Mouse (Mus musculus) intestine, embryonic 15.5 days (tissue): ENCODE results near the gene Stxbp3. TPM values are rescaled to one million over a fixed set of nuclear protein-coding genes. Genes with fewer than 3 reads are reported as not detected.

Experiments used
- ATAC-seq: fragments of 200-750 bp; cut with Nextera tagmentation; 2 replicates; pipeline ENCODE4 v1.8.0; 2017; ENCODE audit warnings: moderate TSS enrichment, moderate library complexity
- H3K27ac ChIP-seq: fragments of 300-500 bp; sonication (generic); 2 replicates; pipeline ENCODE4 v1.5.1; 2015; ENCODE audit warnings: mild to moderate bottlenecking, inconsistent platforms
- H3K27me3 ChIP-seq: fragments of 300-500 bp; sonication (generic); replicated peaks from 2 replicates; pipeline ENCODE4 v1.6.1; 2015; ENCODE audit warnings: inconsistent platforms
- H3K36me3 ChIP-seq: fragments of 300-500 bp; sonication (generic); 2 replicates; pipeline ENCODE4 v1.6.1; 2015; ENCODE audit warnings: inconsistent platforms
- H3K4me1 ChIP-seq: fragments of 300-500 bp; sonication (generic); replicated peaks from 2 replicates; pipeline ENCODE4 v1.6.1; 2015; ENCODE audit warnings: inconsistent platforms
- H3K4me2 ChIP-seq: fragments of 300-500 bp; sonication (generic); replicated peaks from 2 replicates; pipeline ENCODE4 v1.6.1; 2015; ENCODE audit warnings: mild to moderate bottlenecking, inconsistent platforms
- H3K4me3 ChIP-seq: fragments of 300-500 bp; sonication (generic); replicated peaks from 2 replicates; pipeline ENCODE4 v1.5.1; 2015; ENCODE audit warnings: inconsistent platforms
- H3K9ac ChIP-seq: fragments of 300-500 bp; sonication (generic); 2 replicates; pipeline ENCODE4 v1.6.1; 2015; ENCODE audit warnings: inconsistent platforms
- H3K9me3 ChIP-seq: fragments of 300-500 bp; sonication (generic); 2 replicates; pipeline ENCODE4 v1.6.1; 2016; ENCODE audit warnings: inconsistent platforms
- WGBS: fragments of 180-500 bp; shearing (Covaris S2); methylation state at CpG from one replicate; pipeline ENCODE4 v1.1.7; 2015; 5-methylcytosine and 5-hydroxymethylcytosine counted together
- polyA plus RNA-seq: library from polyadenylated mRNA; unstranded; fragments of >200 nt; fragmentation: Nextera tagmentation; extraction: Ambion mirVana; gene quantifications from 2 replicates; pipeline ENCODE4 v1.2.1, GENCODE M21; 2015

Gene Stxbp3
- polyA plus RNA-seq, 1 experiment from 2014 or later: 46.0 TPM

DNA sequence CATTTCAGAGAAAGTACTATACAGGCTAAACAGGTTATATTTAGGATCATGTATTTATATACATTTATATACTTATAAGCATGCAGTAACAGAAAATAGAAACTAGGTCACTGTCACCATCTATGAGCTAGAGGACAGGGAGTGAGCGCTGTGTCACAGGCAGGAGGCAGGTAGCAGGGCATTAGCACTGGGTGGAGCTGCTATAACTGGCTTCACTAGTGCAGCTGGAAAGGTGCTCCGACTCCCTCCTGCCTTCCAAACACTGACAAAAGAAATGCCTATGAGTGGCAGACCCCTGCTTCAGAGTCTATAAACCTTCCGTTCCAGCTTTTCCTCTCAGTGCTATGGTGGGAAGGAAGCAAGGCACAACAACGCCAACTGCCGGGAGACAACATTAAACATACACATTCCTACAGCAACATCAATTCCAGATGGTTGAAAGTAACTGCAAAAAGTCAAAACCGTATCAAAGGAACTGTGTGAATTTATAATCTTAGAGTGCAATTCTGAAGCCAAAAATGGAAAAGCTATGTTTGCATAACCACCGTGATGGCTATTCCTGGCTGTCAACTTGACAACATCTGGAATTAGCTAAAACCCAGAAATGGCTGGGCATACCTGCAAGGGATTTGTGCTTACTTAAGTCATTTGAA, 49.1 kb downstream of the Stxbp3 start:
- no peaks in the 10 kb centered on the region for H3K27me3 ChIP-seq
- H3K27ac ChIP-seq: no peak overlapping the region
- no peak for ATAC-seq
- 59% methylated on average over 7 of the region's 7 CpGs for WGBS
- no peak overlapping the region for H3K4me2 ChIP-seq
- H3K9ac ChIP-seq: no peak overlapping the region
- no peaks in the 10 kb centered on the region for H3K4me1 ChIP-seq
- 0 out of 2 replicates have a peak, but pooled peaks cover 7% of the 10 kb centered on the region for H3K36me3 ChIP-seq
- H3K4me3 ChIP-seq: no peak overlapping the region
- H3K9me3 ChIP-seq: no peaks in the 10 kb centered on the region

DNA sequence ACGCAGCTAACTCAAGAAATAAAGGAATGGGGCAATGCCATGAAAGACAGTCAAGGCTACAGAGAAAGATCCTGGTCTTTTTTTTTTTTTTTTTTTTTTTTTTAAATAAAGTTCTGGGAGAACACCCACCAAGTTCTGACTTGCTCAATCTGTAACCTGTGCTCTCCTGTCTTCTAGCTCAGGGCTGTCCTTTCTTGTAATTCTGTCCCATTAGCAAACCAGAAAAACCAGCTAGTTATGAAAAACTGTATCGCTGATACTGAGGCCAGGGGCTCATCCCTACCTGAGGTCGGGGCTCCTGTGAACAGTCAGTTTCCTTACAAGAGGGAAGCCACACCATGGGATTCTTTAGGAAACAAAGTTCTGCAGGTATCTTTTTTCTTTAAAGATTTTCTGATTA, 49.8 kb downstream of the Stxbp3 start:
- Histone ChIP-seq H3K4me3 (no peak overlapping the region), H3K9me3 (no peaks in the 10 kb centered on the region), H3K4me2 (no peak overlapping the region), H3K36me3 (0 out of 2 replicates have a peak, but pooled peaks cover 7% of the 10 kb centered on the region), H3K9ac (no peak overlapping the region), H3K27ac (no peak overlapping the region), H3K27me3 (no peaks in the 10 kb centered on the region), H3K4me1 (no peaks in the 10 kb centered on the region)
- no peak for ATAC-seq
- WGBS: 82% methylated on average over 3 of the region's 3 CpGs

DNA sequence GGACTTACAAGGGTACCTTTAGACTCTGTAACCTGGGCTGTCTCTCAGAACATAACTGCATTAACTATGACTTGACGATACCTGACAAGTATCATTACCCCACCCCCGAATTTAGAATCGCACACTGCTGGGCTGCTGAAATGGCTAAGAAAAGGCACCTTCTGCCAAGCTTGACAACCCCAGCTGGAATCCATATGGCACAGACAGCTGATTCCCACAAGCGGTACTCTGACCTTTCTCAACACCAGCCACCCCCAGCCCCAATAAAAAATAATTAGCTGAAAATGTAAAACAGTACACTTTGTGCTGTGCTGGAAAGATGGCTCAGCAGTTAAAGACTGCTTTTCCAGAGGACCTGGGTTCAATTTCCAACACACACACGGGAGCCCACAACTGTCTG, 51.0 kb downstream of the Stxbp3 start:
- no peaks in the 10 kb centered on the region for H3K4me1 ChIP-seq
- H3K9me3 ChIP-seq: no peaks in the 10 kb centered on the region
- H3K27ac ChIP-seq: no peak overlapping the region
- no peak overlapping the region for H3K9ac ChIP-seq
- H3K4me3 ChIP-seq: no peak overlapping the region
- WGBS: 87% methylated on average over 5 of the region's 5 CpGs
- no peak for ATAC-seq
- no peaks in the 10 kb centered on the region for H3K27me3 ChIP-seq
- 0 out of 2 replicates have a peak, but pooled peaks cover 7% of the 10 kb centered on the region for H3K36me3 ChIP-seq
- no peak overlapping the region for H3K4me2 ChIP-seq

DNA sequence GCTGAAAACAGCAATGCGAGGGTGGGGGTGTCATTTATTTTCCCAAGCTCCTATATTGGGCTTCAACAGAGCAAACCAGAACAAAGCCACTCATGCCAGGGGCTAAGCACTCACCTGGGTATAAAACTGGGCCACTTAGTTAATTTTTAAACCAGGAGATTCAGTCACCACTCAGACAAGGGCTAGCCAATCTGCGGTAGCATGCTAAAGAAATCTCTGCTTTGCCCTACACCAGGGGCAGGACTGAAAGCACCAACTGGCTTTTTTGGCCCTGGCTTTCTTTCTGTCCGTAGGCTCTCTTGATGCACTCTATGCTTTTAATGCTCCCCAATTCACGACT, 51.9 kb downstream of the Stxbp3 start:
- no peak overlapping the region for H3K4me3 ChIP-seq
- no peak overlapping the region for H3K9ac ChIP-seq
- 0 out of 2 replicates have a peak, but pooled peaks cover 5% of the 10 kb centered on the region for H3K36me3 ChIP-seq
- H3K9me3 ChIP-seq: no peaks in the 10 kb centered on the region
- no peaks in the 10 kb centered on the region for H3K4me1 ChIP-seq
- WGBS: 72% methylated on average over 4 of the region's 4 CpGs
- no peak overlapping the region for H3K27ac ChIP-seq
- no peaks in the 10 kb centered on the region for H3K27me3 ChIP-seq
- no peak overlapping the region for H3K4me2 ChIP-seq
- peak; percentile 76 for ATAC-seq

DNA sequence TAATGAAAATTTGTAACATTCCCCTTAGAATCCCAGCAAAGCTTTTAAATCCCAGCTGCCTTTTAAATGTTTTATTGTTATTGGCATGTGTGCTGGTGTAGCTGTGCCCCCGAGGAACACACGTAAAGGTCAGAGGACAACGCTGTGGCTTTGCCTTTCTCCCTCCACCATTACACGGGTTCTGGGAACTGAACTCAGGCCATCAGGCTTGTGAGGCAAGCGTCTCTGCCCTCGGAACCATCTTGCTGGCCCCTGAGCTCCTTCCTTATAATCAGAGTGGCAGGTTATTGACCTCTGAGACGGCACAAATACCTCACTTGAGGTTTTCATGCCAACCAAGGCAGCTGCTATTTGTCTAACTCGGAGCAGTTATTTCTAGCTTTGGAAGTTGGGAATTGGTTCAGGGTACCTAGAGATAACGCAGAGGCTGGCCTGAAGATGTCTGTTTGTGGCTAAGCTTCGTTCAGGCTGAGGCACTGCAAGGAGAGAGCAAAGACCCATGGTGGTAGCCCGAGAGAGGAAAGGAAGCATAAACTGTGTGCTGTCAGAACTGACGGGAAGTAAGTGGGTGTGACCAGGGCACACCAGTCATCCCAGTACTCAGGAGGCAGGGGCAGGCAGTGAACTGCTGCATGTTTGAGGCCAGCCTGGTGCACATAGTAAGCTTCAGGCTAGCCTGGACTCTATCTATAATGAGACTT, 52.4 kb downstream of the Stxbp3 start:
- no peak overlapping the region for H3K4me2 ChIP-seq
- H3K4me1 ChIP-seq: no peaks in the 10 kb centered on the region
- H3K36me3 ChIP-seq: 0 out of 2 replicates have a peak, but pooled peaks cover 5% of the 10 kb centered on the region
- H3K9ac ChIP-seq: no peak overlapping the region
- ATAC-seq: peak; percentile 73
- H3K27ac ChIP-seq: no peak overlapping the region
- H3K9me3 ChIP-seq: no peaks in the 10 kb centered on the region
- H3K4me3 ChIP-seq: no peak overlapping the region
- no peaks in the 10 kb centered on the region for H3K27me3 ChIP-seq
- 49% methylated on average over 12 of the region's 12 CpGs for WGBS

DNA sequence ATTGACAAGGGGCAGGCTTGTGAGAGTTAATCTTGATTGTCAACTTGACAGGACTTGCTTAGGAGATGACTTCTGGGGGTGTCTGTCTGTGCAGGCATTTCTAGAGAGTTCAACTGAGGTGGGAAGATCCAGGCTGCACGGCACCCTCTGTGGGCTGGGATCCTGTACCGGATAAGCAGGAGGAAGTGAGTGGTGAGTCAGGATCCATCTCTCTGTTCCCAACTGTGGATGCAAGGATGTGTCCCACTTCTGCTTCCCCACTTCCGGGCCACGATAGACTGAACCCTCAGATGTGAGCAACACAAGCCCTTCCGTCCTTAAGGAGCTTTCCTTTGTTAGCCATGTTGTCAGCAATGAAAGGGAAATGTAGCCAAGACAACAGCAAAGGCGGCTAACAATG, 53.8 kb downstream of the Stxbp3 start:
- H3K9ac ChIP-seq: no peak overlapping the region
- H3K4me1 ChIP-seq: peaks cover 2% of the 10 kb centered on the region
- H3K36me3 ChIP-seq: no peaks in the 10 kb centered on the region
- no peaks in the 10 kb centered on the region for H3K9me3 ChIP-seq
- H3K4me3 ChIP-seq: no peak overlapping the region
- H3K4me2 ChIP-seq: no peak overlapping the region
- no peaks in the 10 kb centered on the region for H3K27me3 ChIP-seq
- no peak for ATAC-seq
- WGBS: 83% methylated on average over 6 of the region's 6 CpGs
- H3K27ac ChIP-seq: no peak overlapping the region

DNA sequence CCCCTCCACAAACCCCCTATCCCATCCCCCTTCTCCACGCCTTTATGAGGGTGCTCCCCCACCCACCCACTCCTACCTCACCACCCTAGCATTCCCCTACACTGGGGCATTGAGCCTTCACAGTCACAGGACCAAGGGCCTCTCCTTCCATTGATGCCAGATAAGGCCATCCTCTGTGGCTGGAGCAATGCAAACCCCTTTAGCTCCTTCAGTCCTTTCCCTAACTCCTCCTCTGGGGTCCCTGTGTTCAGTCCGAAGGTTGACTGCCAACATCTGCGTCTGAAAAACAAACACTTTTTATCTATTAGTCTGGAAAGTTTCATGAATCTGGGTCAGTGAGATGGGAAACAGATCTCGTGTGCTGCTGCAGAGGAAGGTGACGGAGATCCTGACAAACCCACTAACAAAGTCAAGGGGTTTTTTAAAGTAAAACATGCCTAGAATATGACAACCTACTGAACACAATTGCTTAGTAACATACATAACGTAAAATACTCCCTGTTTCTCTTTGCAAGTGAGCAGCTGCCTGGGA, 57.9 kb downstream of the Stxbp3 start:
- Histone ChIP-seq H3K4me1 (peaks cover 2% of the 10 kb centered on the region), H3K4me2 (no peak overlapping the region), H3K9ac (no peak overlapping the region), H3K4me3 (no peak overlapping the region), H3K36me3 (no peaks in the 10 kb centered on the region), H3K27me3 (no peaks in the 10 kb centered on the region), H3K27ac (peak overlapping the region; percentile 70), H3K9me3 (no peaks in the 10 kb centered on the region)
- WGBS: 27% methylated on average over 6 of the region's 6 CpGs
- ATAC-seq: peak; percentile 30; the same call in 1 of the 2 replicates

DNA sequence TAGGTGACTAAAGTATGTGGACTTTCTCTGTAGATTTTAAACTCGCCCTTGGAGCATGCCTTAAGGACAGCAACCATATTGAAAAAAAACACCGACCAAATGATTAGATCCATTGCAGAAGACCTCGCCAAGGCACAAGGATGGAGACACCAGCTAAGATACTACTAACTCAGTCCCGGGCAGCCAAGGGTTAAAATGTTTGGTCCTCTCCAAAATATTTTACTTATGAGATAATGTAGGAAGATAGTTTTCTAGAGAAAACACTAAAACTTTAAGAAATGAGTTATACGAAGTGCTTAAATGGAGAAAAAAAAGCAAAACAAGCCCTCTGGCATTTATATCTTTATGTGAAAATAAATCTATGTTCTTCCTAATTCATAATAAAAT, 58.4 kb downstream of the Stxbp3 start:
- Histone ChIP-seq H3K9ac (no peak overlapping the region), H3K4me3 (no peak overlapping the region), H3K27ac (no peak overlapping the region), H3K27me3 (no peaks in the 10 kb centered on the region), H3K9me3 (no peaks in the 10 kb centered on the region), H3K36me3 (no peaks in the 10 kb centered on the region), H3K4me2 (no peak overlapping the region), H3K4me1 (peaks cover 2% of the 10 kb centered on the region)
- WGBS: 77% methylated on average over 5 of the region's 5 CpGs
- peak; percentile 39; the same call in 1 of the 2 replicates for ATAC-seq

DNA sequence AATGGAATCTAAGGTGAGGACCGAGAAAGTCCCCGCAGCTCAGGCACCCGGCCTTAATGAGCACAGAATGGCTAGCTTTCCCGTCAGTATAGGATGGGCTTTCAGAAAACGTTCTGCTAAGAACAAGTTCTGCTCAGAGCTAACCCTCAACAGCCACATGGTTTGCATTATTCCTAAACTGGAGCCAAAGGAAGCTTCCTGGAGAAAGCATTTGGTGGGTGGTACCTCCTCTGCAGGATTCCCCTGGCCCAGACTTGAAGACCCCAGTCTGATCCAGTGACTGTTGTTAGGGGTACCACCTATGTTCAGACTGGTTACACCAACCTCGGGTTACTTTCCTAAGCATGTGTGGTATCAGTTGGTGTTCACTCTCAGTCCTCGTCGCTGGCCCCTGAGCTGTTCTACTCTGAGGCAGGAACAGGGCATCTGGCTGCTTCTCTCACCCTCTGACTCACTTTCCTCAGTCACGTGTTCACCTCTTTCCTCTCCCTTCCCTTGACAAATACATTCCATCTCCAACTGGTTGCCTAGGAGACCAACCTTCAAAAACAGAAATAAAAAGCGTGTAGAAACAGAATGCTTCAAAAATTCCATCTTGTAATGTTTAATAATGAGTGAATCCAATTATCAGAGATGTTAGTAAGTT, 59.0 kb downstream of the Stxbp3 start:
- Histone ChIP-seq H3K9ac (no peak overlapping the region), H3K4me3 (no peak overlapping the region), H3K27me3 (no peaks in the 10 kb centered on the region), H3K9me3 (no peaks in the 10 kb centered on the region), H3K4me1 (peaks cover 2% of the 10 kb centered on the region), H3K36me3 (no peaks in the 10 kb centered on the region), H3K4me2 (no peak overlapping the region), H3K27ac (peak overlapping the region; percentile 2; the same call in 1 of the 2 replicates)
- peak; percentile 52 for ATAC-seq
- WGBS: 69% methylated on average over 10 of the region's 10 CpGs

DNA sequence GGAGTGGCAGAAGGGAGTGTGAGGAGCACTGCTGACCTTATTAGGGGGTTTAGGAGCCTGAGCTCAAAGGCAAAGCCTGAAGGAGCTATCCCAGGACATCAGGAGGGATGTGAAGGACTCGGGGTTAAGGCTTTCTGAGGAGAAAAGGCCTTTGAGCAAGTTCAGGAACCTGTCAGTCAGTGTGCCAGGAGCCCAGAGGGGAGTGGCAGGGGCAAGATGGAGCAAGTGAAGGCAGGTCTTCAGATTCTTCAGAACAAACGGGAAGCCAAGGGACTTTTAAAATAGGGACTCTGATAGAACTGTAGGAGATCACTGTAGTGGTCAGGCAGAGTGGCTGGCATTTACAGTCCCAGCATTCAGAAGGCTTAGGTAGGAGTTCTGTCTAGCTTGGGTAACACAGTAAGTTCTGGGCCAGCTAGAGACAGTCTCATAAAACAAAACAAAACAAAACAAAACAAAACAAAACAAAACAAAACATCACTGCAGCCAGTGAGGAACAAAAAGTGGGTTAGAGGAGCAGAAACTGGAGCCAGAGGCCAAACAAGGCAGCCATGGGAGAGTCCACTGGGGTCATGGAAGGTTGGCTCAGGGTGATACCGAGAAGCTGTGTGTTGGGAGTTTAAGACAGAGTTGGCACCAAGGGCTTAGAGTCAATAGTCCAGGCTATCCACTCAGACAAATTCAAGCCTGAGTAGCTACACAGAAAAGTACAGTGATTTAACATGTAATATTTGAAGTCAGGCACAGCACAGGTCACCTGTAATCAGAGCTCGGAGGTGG, 61.4 kb downstream of the Stxbp3 start:
- no peaks in the 10 kb centered on the region for H3K9me3 ChIP-seq
- 65% methylated on average over 4 of the region's 4 CpGs for WGBS
- no peak overlapping the region for H3K4me2 ChIP-seq
- peaks cover 2% of the 10 kb centered on the region for H3K4me1 ChIP-seq
- no peaks in the 10 kb centered on the region for H3K27me3 ChIP-seq
- no peak for ATAC-seq
- no peak overlapping the region for H3K4me3 ChIP-seq
- H3K27ac ChIP-seq: no peak overlapping the region
- no peak overlapping the region for H3K9ac ChIP-seq
- no peaks in the 10 kb centered on the region for H3K36me3 ChIP-seq

DNA sequence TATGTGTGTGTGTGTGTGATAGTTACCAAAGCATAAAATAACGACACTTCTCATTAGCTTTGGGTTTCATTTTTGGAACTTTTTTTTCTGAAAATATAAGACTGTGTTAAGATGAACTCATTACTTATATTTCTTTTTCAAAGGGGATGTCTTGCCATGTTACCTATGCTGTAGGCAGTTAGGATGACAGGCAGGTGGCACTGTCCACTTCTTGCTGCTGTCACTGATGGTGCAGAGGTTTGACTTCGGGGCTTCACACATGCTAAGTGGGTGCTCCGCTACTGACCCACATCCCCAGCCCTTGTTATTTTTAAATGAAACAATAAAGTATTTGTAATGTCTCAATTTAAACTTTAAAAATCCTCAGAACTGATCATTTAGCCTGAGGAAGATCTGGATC, 67.5 kb downstream of the Stxbp3 start:
- H3K36me3 ChIP-seq: no peaks in the 10 kb centered on the region
- H3K4me1 ChIP-seq: no peaks in the 10 kb centered on the region; the same call in 1 of the 2 replicates
- H3K4me3 ChIP-seq: no peak overlapping the region
- no peak for ATAC-seq
- no peak overlapping the region for H3K9ac ChIP-seq
- no peaks in the 10 kb centered on the region for H3K9me3 ChIP-seq
- no peaks in the 10 kb centered on the region for H3K27me3 ChIP-seq
- no peak overlapping the region for H3K27ac ChIP-seq
- no peak overlapping the region for H3K4me2 ChIP-seq
- WGBS: 87% methylated on average over 3 of the region's 3 CpGs

DNA sequence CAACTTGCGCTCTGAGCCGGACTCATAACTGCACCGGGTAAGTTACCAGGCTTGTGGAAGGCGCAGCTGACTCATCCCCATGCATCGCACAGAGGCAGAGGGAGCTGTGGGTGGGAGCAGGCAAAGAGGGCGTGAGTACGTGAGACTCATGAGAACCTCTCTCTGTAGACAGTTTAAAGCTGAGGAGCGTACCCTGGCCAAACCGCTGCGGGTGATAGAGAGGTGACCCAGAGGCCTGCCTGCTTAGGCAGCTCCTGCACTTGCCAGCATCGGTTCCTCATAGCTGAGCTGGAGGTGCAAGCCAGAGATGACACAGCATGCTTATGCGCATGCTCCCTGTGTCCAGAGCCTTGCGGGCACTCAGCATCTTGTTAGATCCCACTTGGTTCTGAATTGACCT, 68.1 kb downstream of the Stxbp3 start:
- no peak overlapping the region for H3K27ac ChIP-seq
- no peak overlapping the region for H3K9ac ChIP-seq
- 89% methylated on average over 13 of the region's 13 CpGs for WGBS
- no peak overlapping the region for H3K4me3 ChIP-seq
- no peaks in the 10 kb centered on the region for H3K27me3 ChIP-seq
- no peak overlapping the region for H3K4me2 ChIP-seq
- H3K4me1 ChIP-seq: no peaks in the 10 kb centered on the region; the same call in 1 of the 2 replicates
- H3K9me3 ChIP-seq: no peaks in the 10 kb centered on the region
- no peak for ATAC-seq
- no peaks in the 10 kb centered on the region for H3K36me3 ChIP-seq
